8 mouse cellular contexts compared by ENCODE assay signal in the genomic region with DNA sequence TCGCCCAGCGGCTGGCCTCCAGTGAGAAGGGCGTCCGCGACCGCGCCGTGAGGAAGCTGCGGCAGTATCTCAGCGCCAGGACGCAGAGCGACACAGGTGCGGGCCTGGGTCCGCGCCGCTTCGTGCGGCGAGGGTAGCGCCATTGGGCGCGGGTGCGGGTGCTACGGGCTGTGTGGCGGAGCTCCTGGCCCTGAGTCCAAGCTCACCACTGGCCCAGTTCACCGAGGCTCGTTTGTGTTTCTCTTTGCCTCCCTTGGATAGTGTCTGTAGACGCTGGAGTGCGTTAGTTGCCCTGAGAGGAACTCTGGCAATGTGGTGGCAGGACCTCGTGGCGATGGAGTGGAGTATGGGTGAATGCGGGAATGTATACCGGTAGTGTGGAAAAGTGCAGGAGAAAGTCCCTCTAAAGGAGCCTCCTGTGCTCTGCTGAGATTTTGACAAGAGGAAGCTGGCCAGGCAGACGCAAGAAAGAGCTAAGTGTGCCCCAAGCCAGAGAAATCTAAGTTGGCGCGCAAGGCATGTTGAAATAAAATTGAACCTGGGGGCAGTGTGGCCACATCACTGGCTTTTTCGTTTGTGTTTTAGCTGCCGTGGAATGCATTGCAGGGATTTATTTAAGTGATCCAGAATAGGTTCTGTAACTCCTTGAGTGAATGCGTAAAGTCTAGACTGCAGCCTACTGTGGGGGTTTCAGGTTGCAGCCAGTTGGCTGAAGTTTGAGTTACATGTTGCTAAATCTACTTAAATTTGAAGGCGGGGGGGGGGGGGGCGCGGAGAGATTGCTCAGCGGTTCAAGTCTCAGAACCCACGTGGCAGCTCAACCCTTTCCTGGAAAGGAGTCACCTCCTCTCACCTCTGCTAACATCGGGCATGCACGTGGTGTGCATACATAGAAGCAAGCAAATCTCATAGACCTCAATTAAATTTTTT. TPM values are rescaled to one million over a fixed set of nuclear protein-coding genes. Genes with fewer than 3 reads are reported as not detected.
DNase-seq lines count a peak whose midpoint lies in the region; ATAC-seq and TF ChIP-seq lines count a peak whose summit lies in the region.

No protein-coding gene starts in this region.

- H3K4me3 ChIP-seq in left cerebral cortex, adult 2 months: peak overlapping the region; percentile 69
- peak overlapping the region; percentile 87 for H3K4me3 ChIP-seq in forebrain, postnatal 0 days (ENCODE audit: low read depth, low read length)
- peak overlapping the region; percentile 80 for H3K4me3 ChIP-seq in liver, embryonic 15.5 days (replicated peaks)

- no peaks in the 10 kb centered on the region for H3K36me3 ChIP-seq in forebrain, postnatal 0 days (ENCODE audit: insufficient read depth)
- no peaks in the 10 kb centered on the region for H3K36me3 ChIP-seq in liver, embryonic 15.5 days (replicated peaks)

- ATAC-seq in forebrain, postnatal 0 days: peak; percentile 67
- ATAC-seq in liver, embryonic 15.5 days (ENCODE audit: insufficient read depth): peak; percentile 53

- no peak for TF ChIP-seq CTCF in left cerebral cortex, adult 2 months (IDR thresholded peaks at IDR 0.05)
- peak; percentile 11; the same call in 1 of the 2 replicates for TF ChIP-seq CTCF in forebrain, postnatal 0 days (IDR thresholded peaks at IDR 0.05; ENCODE audit: low read depth)

- H3K4me1 ChIP-seq in forebrain, postnatal 0 days (ENCODE audit: insufficient read depth): peaks cover 11% of the 10 kb centered on the region; the same call in 1 of the 2 replicates
- peaks cover 33% of the 10 kb centered on the region for H3K4me1 ChIP-seq in liver, embryonic 15.5 days (replicated peaks)

- intact Hi-C loops in left cerebral cortex, adult 2 months (cut with DNase I): loop anchor here (5.0 kb wide), 1 partner anchor 246 kb away; a partner anchor contains a TSS

- WGBS in forebrain, postnatal 0 days: under 1% methylated on average over 46 of the region's 46 CpGs
- under 1% methylated on average over 46 of the region's 46 CpGs for WGBS in liver, embryonic 15.5 days (ENCODE audit: insufficient replicate concordance)

- peak overlapping the region; percentile 74 for H3K9ac ChIP-seq in forebrain, postnatal 0 days
- peak overlapping the region; percentile 63 for H3K9ac ChIP-seq in liver, embryonic 15.5 days

- peak overlapping the region; percentile 84 for H3K4me2 ChIP-seq in forebrain, postnatal 0 days (ENCODE audit: low read depth)
- peak overlapping the region; percentile 93 for H3K4me2 ChIP-seq in liver, embryonic 15.5 days

- H3K27me3 ChIP-seq in forebrain, postnatal 0 days (ENCODE audit: insufficient read depth, low read length): no peaks in the 10 kb centered on the region
- no peaks in the 10 kb centered on the region for H3K27me3 ChIP-seq in liver, embryonic 15.5 days

- 0 out of 2 replicates have a peak overlapping the region, but pooled peaks have one; percentile 65 for H3K27ac ChIP-seq in left cerebral cortex, adult 2 months
- peak overlapping the region; percentile 88 for H3K27ac ChIP-seq in forebrain, postnatal 0 days (ENCODE audit: low read depth, low read length)
- peak overlapping the region; percentile 59; the same call in 1 of the 2 replicates for H3K27ac ChIP-seq in liver, embryonic 15.5 days (replicated peaks)

- DNase-seq in left cerebral cortex, adult 2 months (ENCODE audit: extremely low spot score in 1 of 2, low spot score in 2 of 2): no peak
- DNase-seq in left cerebral cortex, adult 11 months (ENCODE audit: low spot score): no peak
- peak; percentile 48 for DNase-seq in R1 (ENCODE audit: low read depth, low spot score)
- DNase-seq in forebrain, postnatal 0 days: no peak
- DNase-seq in layer of hippocampus, adult 11-12 months (ENCODE audit: low spot score): no peak
- no peak for DNase-seq in left cerebral cortex, adult 8-10 months (ENCODE audit: low spot score in 2 of 2)
- no peak for DNase-seq in frontal cortex, adult 2 months (ENCODE audit: extremely low spot score in 1 of 2, low spot score in 1 of 2)

- H3K9me3 ChIP-seq in forebrain, postnatal 0 days (ENCODE audit: low read length): no peaks in the 10 kb centered on the region
- H3K9me3 ChIP-seq in liver, embryonic 15.5 days (replicated peaks): no peaks in the 10 kb centered on the region

RNA-seq across cellular contexts. Expression of a gene that starts 0.6 kb away (rescaled TPM):
- 1 to 10 TPM in 1 of 2 experiments, under 1 TPM in 1; 0.93 to 1.3 TPM for total RNA-seq in left cerebral cortex, adult 2 months (2021)
- total RNA-seq in forebrain, postnatal 0 days (2014; rRNA removed): 0.57 and 0.62 TPM in 2 replicates
- polyA plus RNA-seq in forebrain, postnatal 0 days (2015; fragmentation: Nextera tagmentation; extraction: Ambion mirVana): 0.90 and 1.1 TPM in 2 replicates
- 0.12 and 0.21 TPM in 2 replicates for polyA plus RNA-seq in liver, embryonic 15.5 days (2015; fragmentation: Nextera tagmentation; extraction: Ambion mirVana)
- total RNA-seq in left cerebral cortex, adult 8-10 months (2022): 1 to 10 TPM in 3 of 4 experiments, under 1 TPM in 1; 0.94 to 1.9 (median 1.1) TPM
- polyA plus RNA-seq in frontal cortex, adult 2 months (2012; rRNA removed): 0.30 and 0.67 TPM in 2 replicates

RNA-seq across cellular contexts. Expression of a gene that starts 0.9 kb away (rescaled TPM):
- total RNA-seq in left cerebral cortex, adult 2 months (2021): 10 to 100 TPM; 20.6 to 24.5 TPM
- total RNA-seq in forebrain, postnatal 0 days (2014; rRNA removed): 26.8 and 40.4 TPM in 2 replicates
- 32.0 and 39.4 TPM in 2 replicates for polyA plus RNA-seq in forebrain, postnatal 0 days (2015; fragmentation: Nextera tagmentation; extraction: Ambion mirVana)
- 17.4 and 19.7 TPM in 2 replicates for polyA plus RNA-seq in liver, embryonic 15.5 days (2015; fragmentation: Nextera tagmentation; extraction: Ambion mirVana)
- total RNA-seq in left cerebral cortex, adult 8-10 months (2022): 10 to 100 TPM; 14.5 to 26.4 (median 18.6) TPM
- 19.3 and 23.5 TPM in 2 replicates for polyA plus RNA-seq in frontal cortex, adult 2 months (2012; rRNA removed)
